Mouse (Mus musculus) right cerebral cortex, postnatal 10 days (tissue): ENCODE results near the gene Entpd7.

Experiments
- DNase-seq, 2 experiments: peaks; one replicate each; pipeline ENCODE4 v3.0.0; 2021; ENCODE audit warnings: low spot score in 2 of 2

The Entpd7 gene

GRCm38 (mm10) chr19:43674316-43674689 is 15.2 kb upstream of the Entpd7 start:
- DNase-seq, result peak; percentile 61 to 73

GRCm38 (mm10) chr19:43674730-43675524 is 14.5 kb upstream of the Entpd7 start, which contains the start of gene Slc25a28:
TSS of gene Slc25a28 (minus strand) at chr19:43674881.
- DNase-seq, result peak; percentile 99 to 100

- DNase-seq, result peak; percentile 56
Measured at GRCm38 (mm10) chr19:43675525-43676400, 13.7 kb upstream of the Entpd7 start.

- DNase-seq, result no peak
Measured at GRCm38 (mm10) chr19:43678467-43679003, 10.9 kb upstream of the Entpd7 start.

GRCm38 (mm10) chr19:43679474-43679981 is 9.9 kb upstream of the Entpd7 start:
- no peak for DNase-seq

- DNase-seq, result no peak
Measured at GRCm38 (mm10) chr19:43681541-43681940, 7.9 kb upstream of the Entpd7 start.

- no peak for DNase-seq
Measured at GRCm38 (mm10) chr19:43692815-43693214, 3.3 kb downstream of the Entpd7 start.

GRCm38 (mm10) chr19:43695514-43695964 is 6.1 kb downstream of the Entpd7 start:
- no peak for DNase-seq

- no peak for DNase-seq
Measured at GRCm38 (mm10) chr19:43697666-43698370, 8.3 kb downstream of the Entpd7 start.

GRCm38 (mm10) chr19:43699021-43699762 is 9.7 kb downstream of the Entpd7 start:
- no peak for DNase-seq

- no peak for DNase-seq
Measured at GRCm38 (mm10) chr19:43699763-43700155, 10.3 kb downstream of the Entpd7 start.

- DNase-seq, result no peak
Measured at GRCm38 (mm10) chr19:43704211-43704610, 14.7 kb downstream of the Entpd7 start.

GRCm38 (mm10) chr19:43704787-43705497 is 15.5 kb downstream of the Entpd7 start:
- no peak for DNase-seq

- no peak for DNase-seq
Measured at GRCm38 (mm10) chr19:43708206-43708605, 18.7 kb downstream of the Entpd7 start.

GRCm38 (mm10) chr19:43709317-43709716 is 19.8 kb downstream of the Entpd7 start:
- no peak for DNase-seq

GRCm38 (mm10) chr19:43711159-43711916 is 21.9 kb downstream of the Entpd7 start:
- no peak for DNase-seq

- DNase-seq, result no peak
Measured at GRCm38 (mm10) chr19:43711971-43712370, 22.5 kb downstream of the Entpd7 start.

- no peak for DNase-seq
Measured at GRCm38 (mm10) chr19:43720061-43720460, 30.6 kb downstream of the Entpd7 start.

- no peak for DNase-seq
Measured at GRCm38 (mm10) chr19:43722891-43723290, 33.4 kb downstream of the Entpd7 start.
